Mouse (Mus musculus): ENCODE data around the gene Wnt8b. TPM values are rescaled to one million over a fixed set of nuclear protein-coding genes. Genes with fewer than 3 reads are reported as not detected.
A peak's percentile ranks its signal among the peaks of the same experiment; 100 is the strongest.

The Wnt8b gene
- polyA plus RNA-seq, 1 experiment from 2014 or later: 0.19 TPM

DNA sequence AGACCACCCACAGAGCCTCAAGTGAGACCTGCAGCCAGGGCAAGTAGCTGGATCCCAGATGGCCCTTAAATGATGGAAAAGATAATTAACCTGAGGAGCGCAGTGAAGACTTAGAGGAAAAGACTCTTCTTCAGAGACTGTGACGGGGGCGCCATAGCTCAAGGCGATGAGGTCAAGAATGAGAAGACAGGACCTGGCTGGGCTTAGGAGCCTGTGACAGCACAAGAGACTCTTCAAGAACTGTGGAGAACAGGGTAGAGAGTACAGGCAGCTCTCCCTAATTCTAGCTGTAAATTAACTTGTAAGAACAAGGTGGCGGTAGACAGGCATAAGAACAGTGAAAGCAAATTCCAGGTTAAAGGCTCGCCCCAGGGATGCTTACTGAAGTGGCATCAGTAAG lies 8.7 kb downstream of the Wnt8b start:
- Histone ChIP-seq H3K4me3 (ENCODE audit: low read length) (no peak overlapping the region), H3K9me3 (ENCODE audit: control insufficient read depth, low read length) (no peaks in the 10 kb centered on the region), H3K4me1 (ENCODE audit: control insufficient read depth, insufficient read depth, low read depth, low read length) (no peaks in the 10 kb centered on the region), H3K36me3 (ENCODE audit: control insufficient read depth, insufficient read depth, low read length) (no peaks in the 10 kb centered on the region), H3K27me3 (replicated peaks; ENCODE audit: control insufficient read depth, insufficient read depth, low read length) (peaks cover 39% of the 10 kb centered on the region), H3K4me2 (ENCODE audit: low read length) (no peak overlapping the region), H3K27ac (ENCODE audit: low read depth, low read length) (no peak overlapping the region), H3K9ac (ENCODE audit: low read depth, low read length) (no peak overlapping the region)
- WGBS: 83% methylated on average over 6 of the region's 6 CpGs
- no peak for ATAC-seq

DNA sequence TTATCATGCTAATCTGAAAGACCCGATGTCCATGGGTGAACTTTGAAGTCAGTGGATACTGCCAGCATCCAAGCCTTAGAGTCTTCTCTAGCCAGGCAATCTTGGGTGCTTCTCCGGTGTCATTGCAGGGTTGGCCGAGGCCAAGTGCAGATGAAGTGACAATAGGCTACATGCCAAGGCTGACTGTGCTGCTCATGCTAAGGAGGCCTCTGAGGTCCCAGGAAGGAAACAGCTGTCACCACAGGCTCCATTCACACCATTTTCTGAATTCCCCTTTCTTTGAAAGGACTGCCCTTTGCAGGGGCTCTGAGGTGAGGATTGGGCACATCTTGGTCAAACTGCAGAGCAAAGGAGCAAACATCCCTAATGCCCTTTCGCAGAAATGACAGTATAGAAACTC lies 9.5 kb downstream of the Wnt8b start:
- 73% methylated on average over 4 of the region's 4 CpGs for WGBS
- Histone ChIP-seq H3K4me1 (ENCODE audit: control insufficient read depth, insufficient read depth, low read depth, low read length) (no peaks in the 10 kb centered on the region), H3K9ac (ENCODE audit: low read depth, low read length) (no peak overlapping the region), H3K36me3 (ENCODE audit: control insufficient read depth, insufficient read depth, low read length) (no peaks in the 10 kb centered on the region), H3K4me2 (ENCODE audit: low read length) (no peak overlapping the region), H3K27me3 (replicated peaks; ENCODE audit: control insufficient read depth, insufficient read depth, low read length) (peaks cover 42% of the 10 kb centered on the region), H3K4me3 (ENCODE audit: low read length) (no peak overlapping the region), H3K9me3 (ENCODE audit: control insufficient read depth, low read length) (no peaks in the 10 kb centered on the region), H3K27ac (ENCODE audit: low read depth, low read length) (no peak overlapping the region)
- ATAC-seq: no peak

DNA sequence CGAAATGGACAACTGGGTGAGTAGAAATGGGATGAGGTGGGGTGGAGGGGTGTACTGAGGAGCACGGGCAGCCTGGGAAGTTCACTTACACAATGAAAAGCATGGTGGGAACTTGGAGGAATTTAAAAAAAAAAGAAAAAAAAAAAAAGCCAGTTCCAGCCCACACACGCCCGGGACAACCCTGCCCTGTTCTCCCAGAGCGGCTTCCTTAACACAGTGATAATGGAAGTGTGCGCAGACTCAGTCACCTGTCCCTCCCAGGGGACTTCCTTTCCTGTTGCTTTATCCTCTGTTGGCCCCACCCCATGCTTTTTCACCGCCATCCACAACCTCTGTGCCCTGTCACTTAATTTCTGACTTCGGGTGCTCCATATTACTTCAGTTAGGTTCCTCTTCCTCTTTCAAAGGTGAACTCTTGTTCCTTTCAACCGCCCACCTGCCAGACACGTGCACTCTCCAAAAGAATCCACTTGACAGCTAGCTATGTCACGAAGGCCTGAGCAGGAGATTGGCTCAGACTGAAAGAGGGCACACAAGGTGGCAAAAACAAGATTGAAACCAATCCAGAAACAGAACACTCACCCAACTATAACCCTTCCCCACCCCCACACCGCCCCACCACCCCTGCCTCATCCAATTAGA lies 17.4 kb downstream of the Wnt8b start:
- Histone ChIP-seq H3K4me1 (ENCODE audit: control insufficient read depth, insufficient read depth, low read depth, low read length) (peaks cover 17% of the 10 kb centered on the region), H3K9ac (ENCODE audit: low read depth, low read length) (no peak overlapping the region), H3K36me3 (ENCODE audit: control insufficient read depth, insufficient read depth, low read length) (no peaks in the 10 kb centered on the region), H3K4me3 (ENCODE audit: low read length) (peak overlapping the region; percentile 52), H3K9me3 (ENCODE audit: control insufficient read depth, low read length) (no peaks in the 10 kb centered on the region), H3K27me3 (replicated peaks; ENCODE audit: control insufficient read depth, insufficient read depth, low read length) (peaks cover 51% of the 10 kb centered on the region), H3K27ac (ENCODE audit: low read depth, low read length) (no peak overlapping the region), H3K4me2 (ENCODE audit: low read length) (peak overlapping the region; percentile 99)
- WGBS: 2% methylated on average over 12 of the region's 12 CpGs
- no peak for ATAC-seq

DNA sequence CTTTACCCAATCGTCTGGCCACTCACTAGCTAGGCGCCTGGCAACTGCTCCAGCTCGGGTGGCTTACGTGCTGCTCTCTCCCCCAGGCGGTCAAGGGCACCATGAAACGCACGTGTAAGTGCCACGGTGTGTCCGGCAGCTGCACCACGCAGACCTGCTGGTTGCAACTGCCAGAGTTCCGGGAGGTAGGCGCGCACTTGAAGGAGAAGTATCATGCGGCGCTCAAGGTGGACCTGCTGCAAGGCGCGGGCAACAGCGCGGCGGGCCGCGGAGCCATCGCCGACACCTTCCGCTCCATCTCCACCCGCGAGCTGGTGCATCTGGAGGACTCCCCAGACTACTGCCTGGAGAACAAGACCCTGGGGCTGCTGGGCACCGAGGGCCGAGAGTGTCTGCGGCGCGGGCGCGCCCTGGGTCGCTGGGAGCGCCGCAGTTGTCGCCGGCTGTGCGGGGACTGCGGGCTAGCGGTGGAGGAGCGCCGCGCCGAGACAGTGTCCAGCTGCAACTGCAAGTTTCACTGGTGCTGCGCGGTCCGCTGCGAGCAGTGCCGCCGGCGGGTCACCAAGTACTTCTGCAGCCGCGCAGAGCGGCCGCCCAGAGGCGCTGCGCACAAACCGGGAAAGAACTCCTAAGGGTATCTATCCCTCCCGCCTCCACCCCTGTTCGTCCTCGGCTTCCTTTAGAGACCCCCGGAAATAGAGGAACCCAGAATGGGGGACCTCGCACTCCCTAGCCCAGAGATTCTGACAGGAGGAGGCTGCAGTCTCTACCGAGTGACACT lies 18.4 kb downstream of the Wnt8b start:
- H3K4me2 ChIP-seq (ENCODE audit: low read length): peak overlapping the region; percentile 99
- H3K9me3 ChIP-seq (ENCODE audit: control insufficient read depth, low read length): no peaks in the 10 kb centered on the region
- ATAC-seq: peak; percentile 62
- peaks cover 52% of the 10 kb centered on the region for H3K27me3 ChIP-seq (replicated peaks; ENCODE audit: control insufficient read depth, insufficient read depth, low read length)
- H3K4me1 ChIP-seq (ENCODE audit: control insufficient read depth, insufficient read depth, low read depth, low read length): peaks cover 17% of the 10 kb centered on the region
- H3K4me3 ChIP-seq (ENCODE audit: low read length): peak overlapping the region; percentile 52
- no peaks in the 10 kb centered on the region for H3K36me3 ChIP-seq (ENCODE audit: control insufficient read depth, insufficient read depth, low read length)
- H3K9ac ChIP-seq (ENCODE audit: low read depth, low read length): peak overlapping the region; percentile 67
- under 1% methylated on average over 66 of the region's 66 CpGs for WGBS
- H3K27ac ChIP-seq (ENCODE audit: low read depth, low read length): no peak overlapping the region

DNA sequence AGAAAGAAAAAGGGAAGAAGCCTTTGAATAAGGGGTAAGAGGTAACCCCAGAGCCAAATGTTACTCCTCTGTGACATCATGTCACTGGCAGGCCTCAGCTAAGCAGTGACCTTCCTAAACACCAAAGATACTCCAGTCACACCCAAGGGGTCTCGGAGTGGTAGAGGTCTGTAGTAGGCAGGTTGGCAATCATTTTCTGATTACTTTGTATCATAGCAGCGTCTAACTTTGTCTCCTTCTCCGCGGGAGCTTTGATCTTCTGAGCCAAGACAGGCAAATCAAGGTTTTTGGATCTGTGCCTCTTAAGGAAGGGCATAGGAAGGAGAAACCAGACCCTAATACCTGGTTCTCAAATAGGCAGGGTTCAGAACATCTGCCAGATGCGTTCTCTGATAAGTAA lies 19.3 kb downstream of the Wnt8b start:
- Histone ChIP-seq H3K27ac (ENCODE audit: low read depth, low read length) (no peak overlapping the region), H3K9me3 (ENCODE audit: control insufficient read depth, low read length) (no peaks in the 10 kb centered on the region), H3K27me3 (replicated peaks; ENCODE audit: control insufficient read depth, insufficient read depth, low read length) (peaks cover 53% of the 10 kb centered on the region), H3K4me2 (ENCODE audit: low read length) (no peak overlapping the region), H3K4me1 (ENCODE audit: control insufficient read depth, insufficient read depth, low read depth, low read length) (peaks cover 20% of the 10 kb centered on the region), H3K4me3 (ENCODE audit: low read length) (no peak overlapping the region), H3K36me3 (ENCODE audit: control insufficient read depth, insufficient read depth, low read length) (no peaks in the 10 kb centered on the region), H3K9ac (ENCODE audit: low read depth, low read length) (no peak overlapping the region)
- ATAC-seq: no peak
- WGBS: 20% methylated on average over 5 of the region's 5 CpGs

DNA sequence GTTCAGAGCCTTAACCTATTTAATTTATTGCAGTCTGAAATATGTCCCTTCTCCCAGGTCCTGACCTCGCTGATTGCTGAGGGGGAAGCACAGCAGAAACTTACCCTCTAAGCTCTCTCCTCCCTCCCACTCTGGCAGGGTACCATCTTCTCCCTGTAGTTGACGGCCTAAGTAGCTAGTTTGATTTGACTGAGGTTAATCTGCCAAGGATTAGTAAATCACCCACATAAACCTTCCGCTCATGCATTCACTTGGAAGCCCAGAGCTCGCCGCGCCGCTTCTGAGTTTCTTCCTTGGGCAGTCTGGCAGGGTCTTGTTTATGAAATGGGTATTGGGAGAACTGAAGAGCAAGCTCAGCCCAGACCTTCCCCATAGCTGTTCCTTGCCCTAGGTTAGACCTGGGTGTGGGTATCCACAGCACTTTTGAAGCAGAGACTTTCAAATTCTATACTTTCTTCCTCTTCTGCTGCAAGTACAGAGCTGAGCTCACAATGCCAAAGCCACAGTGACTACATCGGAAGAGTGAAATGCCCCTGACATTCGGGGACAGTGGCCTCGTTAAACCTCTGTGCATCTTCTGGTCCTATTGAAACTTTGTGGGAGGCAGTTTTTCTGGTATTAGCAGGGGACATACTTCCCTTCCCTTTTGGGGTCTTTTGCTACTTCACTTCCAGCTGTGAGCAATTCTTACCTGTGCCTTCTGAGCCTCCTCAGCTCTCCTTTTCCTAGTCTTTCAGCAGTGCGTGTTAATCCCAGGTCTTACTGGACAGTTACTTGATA lies 20.0 kb downstream of the Wnt8b start:
- H3K9me3 ChIP-seq (ENCODE audit: control insufficient read depth, low read length): no peaks in the 10 kb centered on the region
- no peak overlapping the region for H3K27ac ChIP-seq (ENCODE audit: low read depth, low read length)
- no peaks in the 10 kb centered on the region for H3K36me3 ChIP-seq (ENCODE audit: control insufficient read depth, insufficient read depth, low read length)
- H3K4me1 ChIP-seq (ENCODE audit: control insufficient read depth, insufficient read depth, low read depth, low read length): peaks cover 20% of the 10 kb centered on the region
- H3K4me3 ChIP-seq (ENCODE audit: low read length): no peak overlapping the region
- no peak overlapping the region for H3K4me2 ChIP-seq (ENCODE audit: low read length)
- H3K27me3 ChIP-seq (replicated peaks; ENCODE audit: control insufficient read depth, insufficient read depth, low read length): peaks cover 57% of the 10 kb centered on the region
- 17% methylated on average over 11 of the region's 11 CpGs for WGBS
- H3K9ac ChIP-seq (ENCODE audit: low read depth, low read length): no peak overlapping the region
- no peak for ATAC-seq

DNA sequence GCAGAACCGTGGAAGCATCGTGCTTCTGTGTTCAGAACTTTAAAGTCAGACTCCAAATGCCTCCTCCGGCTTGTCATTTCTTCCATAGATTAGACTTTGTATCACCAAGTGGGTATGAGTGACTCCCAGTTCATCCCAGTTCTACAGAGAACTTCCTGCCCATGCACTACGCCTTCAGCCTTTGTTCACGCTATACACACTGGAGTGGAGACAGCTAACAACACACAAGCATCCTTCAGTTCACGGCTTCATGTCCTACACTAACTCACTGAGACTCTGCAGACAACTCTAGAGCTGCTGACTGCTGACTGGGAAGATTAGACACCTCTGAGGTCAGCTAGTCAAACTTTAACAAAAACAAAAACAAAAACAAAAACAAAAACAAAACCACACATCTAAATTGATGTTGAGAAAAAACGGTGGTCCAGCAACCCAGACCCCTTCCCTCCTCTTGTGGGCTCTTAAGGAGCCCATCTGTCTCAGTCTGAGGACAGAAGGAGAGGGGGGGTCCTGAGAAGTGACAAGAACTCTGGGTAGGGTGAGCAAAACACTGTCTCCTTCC lies 20.7 kb downstream of the Wnt8b start:
- no peak for ATAC-seq
- H3K27ac ChIP-seq (ENCODE audit: low read depth, low read length): no peak overlapping the region

DNA sequence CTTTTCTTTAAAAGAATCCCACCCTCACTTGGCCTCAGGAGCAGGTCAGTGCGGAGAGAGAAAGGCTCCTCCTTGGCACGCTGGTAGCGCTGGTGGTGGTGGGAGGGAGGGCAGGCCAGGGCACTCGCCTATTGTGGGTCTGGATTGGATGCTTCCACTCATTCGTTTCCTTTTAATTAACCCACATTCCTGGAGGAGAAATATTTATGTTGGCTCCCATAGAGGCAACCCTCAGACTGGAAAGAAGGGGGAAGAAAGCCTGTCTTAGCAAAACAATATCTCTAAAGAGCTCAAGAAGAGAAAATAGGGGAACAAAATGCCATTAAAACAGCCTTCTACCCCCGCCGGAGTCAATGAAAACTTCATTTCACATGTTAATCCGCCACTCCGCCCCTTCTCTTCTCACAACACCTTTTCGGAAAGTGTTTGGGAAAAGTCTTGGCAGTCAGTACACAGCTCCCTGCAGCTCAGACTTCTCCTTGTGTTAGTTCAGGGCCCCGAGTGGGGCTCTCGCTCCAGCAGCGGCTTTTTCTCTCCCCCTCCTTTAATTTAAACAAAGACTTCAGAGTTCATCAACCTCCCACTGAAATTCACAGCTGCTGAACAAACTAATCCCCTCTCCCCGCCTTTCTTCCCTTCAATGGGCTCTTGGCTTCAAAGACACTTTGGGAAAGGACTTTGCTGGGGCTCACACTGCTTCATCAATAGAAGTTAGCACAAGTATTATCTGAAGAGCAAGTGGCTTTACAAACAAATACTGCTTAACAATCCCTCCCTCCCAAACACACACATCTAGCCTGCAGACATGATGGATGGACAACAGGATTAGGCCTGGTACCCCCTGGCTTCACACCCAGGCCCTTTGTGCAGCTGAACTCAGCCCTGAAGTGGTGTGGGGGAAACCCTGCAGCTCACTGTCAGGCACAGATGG lies 21.5 kb downstream of the Wnt8b start:
- no peaks in the 10 kb centered on the region for H3K36me3 ChIP-seq (ENCODE audit: control insufficient read depth, insufficient read depth, low read length)
- peaks cover 65% of the 10 kb centered on the region for H3K27me3 ChIP-seq (replicated peaks; ENCODE audit: control insufficient read depth, insufficient read depth, low read length)
- H3K9me3 ChIP-seq (ENCODE audit: control insufficient read depth, low read length): no peaks in the 10 kb centered on the region
- ATAC-seq: peak; percentile 65
- H3K4me2 ChIP-seq (ENCODE audit: low read length): no peak overlapping the region
- H3K4me3 ChIP-seq (ENCODE audit: low read length): no peak overlapping the region
- WGBS: 9% methylated on average over 14 of the region's 14 CpGs
- H3K9ac ChIP-seq (ENCODE audit: low read depth, low read length): no peak overlapping the region
- peaks cover 20% of the 10 kb centered on the region for H3K4me1 ChIP-seq (ENCODE audit: control insufficient read depth, insufficient read depth, low read depth, low read length)
- H3K27ac ChIP-seq (ENCODE audit: low read depth, low read length): no peak overlapping the region

More for the DNA sequence above, 20.7 kb downstream of the Wnt8b start:
- H3K4me1 ChIP-seq (ENCODE audit: control insufficient read depth, insufficient read depth, low read depth, low read length): peaks cover 20% of the 10 kb centered on the region
- no peaks in the 10 kb centered on the region for H3K36me3 ChIP-seq (ENCODE audit: control insufficient read depth, insufficient read depth, low read length)
- H3K9ac ChIP-seq (ENCODE audit: low read depth, low read length): no peak overlapping the region
- no peaks in the 10 kb centered on the region for H3K9me3 ChIP-seq (ENCODE audit: control insufficient read depth, low read length)
- peaks cover 63% of the 10 kb centered on the region for H3K27me3 ChIP-seq (replicated peaks; ENCODE audit: control insufficient read depth, insufficient read depth, low read length)
- no peak overlapping the region for H3K4me2 ChIP-seq (ENCODE audit: low read length)
- 12% methylated on average over 7 of the region's 7 CpGs for WGBS
- H3K4me3 ChIP-seq (ENCODE audit: low read length): no peak overlapping the region
